Mouse (Mus musculus): ENCODE measurements around the gene Gm9903. TPM values are rescaled to one million over a fixed set of nuclear protein-coding genes. Genes with fewer than 3 reads are reported as not detected.

Gm9903 gene
- total and polyA plus RNA-seq, 3 experiments, result 0.16 to 0.26 (median 0.21) TPM

GRCm38 (mm10) chr5:33640652-33641051 lies 10.9 kb downstream of the Gm9903 start:
- H3K9ac ChIP-seq (ENCODE audit: insufficient read depth, low read depth), result no peak overlapping the region
- TF ChIP-seq RAD21 (IDR thresholded peaks at IDR 0.05; ENCODE audit: low read depth, low read length), result peak; percentile 36
- TF ChIP-seq MYC (IDR thresholded peaks at IDR 0.05; ENCODE audit: low read depth, low read length), result 0 out of 2 replicates have a peak, but pooled peaks have one; percentile 33
- TF ChIP-seq MAX (IDR thresholded peaks at IDR 0.05; ENCODE audit: low read length), result peak; percentile 49; the same call in 1 of the 2 replicates
- TF ChIP-seq ETS1 (conservative IDR thresholded peaks at IDR 0.05; ENCODE audit: low read depth, low read length), result no peak
- no peak for TF ChIP-seq TCF12 (IDR thresholded peaks at IDR 0.05; ENCODE audit: low read depth, low read length)
- peak; percentile 40 to 69; a peak in 3 of 4 replicates for TF ChIP-seq CTCF (conservative IDR thresholded peaks at IDR 0.05 in 1 of 2, IDR thresholded peaks at IDR 0.05 in 1 of 2; ENCODE audit: low read depth in 2 of 2, low read length in 2 of 2)
- no peak for TF ChIP-seq PAX5 (IDR thresholded peaks at IDR 0.05; ENCODE audit: low read length)
- TF ChIP-seq ZNF384 (IDR thresholded peaks at IDR 0.05; ENCODE audit: low read depth, low read length), result no peak
- TF ChIP-seq KAT2A (IDR thresholded peaks at IDR 0.05; ENCODE audit: insufficient replicate concordance, low read length), result no peak
- no peak for TF ChIP-seq TBP (conservative IDR thresholded peaks at IDR 0.05; ENCODE audit: low read depth, low read length)
- peak; percentile 52 for TF ChIP-seq SMC3 (IDR thresholded peaks at IDR 0.05; ENCODE audit: low read depth, low read length)
- no peak for TF ChIP-seq RCOR1 (conservative IDR thresholded peaks at IDR 0.05; ENCODE audit: low read depth, low read length)
- TF ChIP-seq MAFK (IDR thresholded peaks at IDR 0.05; ENCODE audit: insufficient replicate concordance, low read length), result no peak
- H3K4me1 ChIP-seq (ENCODE audit: control insufficient read depth in 1 of 2, insufficient read depth in 2 of 2), result no peaks in the 10 kb centered on the region
- H3K27me3 ChIP-seq (replicated peaks), result no peaks in the 10 kb centered on the region
- H3K4me2 ChIP-seq (ENCODE audit: insufficient read depth, low read depth, poor library complexity, severe bottlenecking), result no peak overlapping the region
- no peak overlapping the region for H3K27ac ChIP-seq (ENCODE audit: insufficient read depth, low read depth)
- DNase-seq (ENCODE audit: extremely low read depth), result peak; percentile 50
- peaks cover 58 to 86% of the 10 kb centered on the region in 2 experiments for H3K36me3 ChIP-seq (replicated peaks in 1 of 2; ENCODE audit: control insufficient read depth in 1 of 2, insufficient read depth in 1 of 2, low read length in 1 of 2)
- no peaks in the 10 kb centered on the region for H3K9me3 ChIP-seq (replicated peaks; ENCODE audit: low read length)
- dilution Hi-C loops (cut with MboI; ENCODE audit: extremely low pct_ligation_motif_present, extremely low pct_unique_long_range_greater_than_20kb, low sequenced_read_pairs) (no loop called here), in situ Hi-C loops (cut with MboI; ENCODE audit: low pct_ligation_motif_present, low pct_unique_long_range_greater_than_20kb, low sequenced_read_pairs) (no loop called here)
- H3K4me3 ChIP-seq (replicated peaks in 1 of 3; ENCODE audit: low read depth in 2 of 3, low read length in 2 of 3, poor library complexity in 1 of 3), result no peak overlapping the region
- H3K79me2 ChIP-seq (replicated peaks; ENCODE audit: control insufficient read depth, extremely low read depth, insufficient read depth, poor library complexity, severe bottlenecking), result peaks cover 5% of the 10 kb centered on the region; the same call in 1 of the 2 replicates

GRCm38 (mm10) chr5:33651017-33651416 lies 21.3 kb downstream of the Gm9903 start:
- no peak for DNase-seq (ENCODE audit: extremely low read depth)
- no peaks in the 10 kb centered on the region for H3K9me3 ChIP-seq (replicated peaks; ENCODE audit: low read length)
- peak overlapping the region; percentile 96 for H3K4me2 ChIP-seq (ENCODE audit: insufficient read depth, low read depth, poor library complexity, severe bottlenecking)
- dilution Hi-C loops (cut with MboI; ENCODE audit: extremely low pct_ligation_motif_present, extremely low pct_unique_long_range_greater_than_20kb, low sequenced_read_pairs), result no loop called here
- H3K27me3 ChIP-seq (replicated peaks), result no peaks in the 10 kb centered on the region
- H3K4me1 ChIP-seq (ENCODE audit: control insufficient read depth in 1 of 2, insufficient read depth in 2 of 2), result peaks cover 12 to 53% of the 10 kb centered on the region in 2 experiments
- peak overlapping the region; percentile 87 to 91 (median 89) for H3K4me3 ChIP-seq (replicated peaks in 1 of 3; ENCODE audit: low read depth in 2 of 3, low read length in 2 of 3, poor library complexity in 1 of 3)
- TF ChIP-seq MAFK (IDR thresholded peaks at IDR 0.05; ENCODE audit: insufficient replicate concordance, low read length) (no peak), CTCF (conservative IDR thresholded peaks at IDR 0.05 in 1 of 2, IDR thresholded peaks at IDR 0.05 in 1 of 2; ENCODE audit: low read depth in 2 of 2, low read length in 2 of 2) (no peak), POLR2AphosphoS2 (IDR thresholded peaks at IDR 0.05; ENCODE audit: low read depth, low read length) (no peak), ZMIZ1 (IDR thresholded peaks at IDR 0.05; ENCODE audit: low read depth, low read length) (no peak), RCOR1 (conservative IDR thresholded peaks at IDR 0.05; ENCODE audit: low read depth, low read length) (no peak), MXI1 (IDR thresholded peaks at IDR 0.05; ENCODE audit: low read depth, low read length) (no peak), KAT2A (IDR thresholded peaks at IDR 0.05; ENCODE audit: insufficient replicate concordance, low read length) (no peak), MEF2A (IDR thresholded peaks at IDR 0.05; ENCODE audit: borderline replicate concordance, low read depth, low read length) (no peak), BHLHE40 (IDR thresholded peaks at IDR 0.05; ENCODE audit: low read depth, low read length) (no peak), ELF1 (IDR thresholded peaks at IDR 0.05; ENCODE audit: low read depth, low read length) (no peak), MAZ (IDR thresholded peaks at IDR 0.05; ENCODE audit: low read depth, low read length) (no peak), USF2 (conservative IDR thresholded peaks at IDR 0.05; ENCODE audit: low read depth, low read length) (no peak), PAX5 (IDR thresholded peaks at IDR 0.05; ENCODE audit: low read length) (no peak), SIN3A (IDR thresholded peaks at IDR 0.05; ENCODE audit: low read length) (no peak), UBTF (IDR thresholded peaks at IDR 0.05; ENCODE audit: low read depth, low read length) (no peak), ZC3H11A (IDR thresholded peaks at IDR 0.05; ENCODE audit: low read depth, low read length) (no peak)
- H3K9ac ChIP-seq (ENCODE audit: insufficient read depth, low read depth), result peak overlapping the region; percentile 96
- peaks cover 42 to 69% of the 10 kb centered on the region in 2 experiments for H3K36me3 ChIP-seq (replicated peaks in 1 of 2; ENCODE audit: control insufficient read depth in 1 of 2, insufficient read depth in 1 of 2, low read length in 1 of 2)
- no peak overlapping the region for H3K27ac ChIP-seq (ENCODE audit: insufficient read depth, low read depth)
- in situ Hi-C loops (cut with MboI; ENCODE audit: low pct_ligation_motif_present, low pct_unique_long_range_greater_than_20kb, low sequenced_read_pairs), result no loop called here
- H3K79me2 ChIP-seq (replicated peaks; ENCODE audit: control insufficient read depth, extremely low read depth, insufficient read depth, poor library complexity, severe bottlenecking), result peaks cover 62% of the 10 kb centered on the region

Data from CH12.LX (cell line).